Mouse (Mus musculus) midbrain, embryonic 11.5 days (tissue): ENCODE results near the gene Best3. TPM values are rescaled to one million over a fixed set of nuclear protein-coding genes. Genes with fewer than 3 reads are reported as not detected.

Source experiments
- ATAC-seq: fragments of 200-750 bp; cut with Nextera tagmentation; 2 replicates; pipeline ENCODE4 v1.8.0; 2017; ENCODE audit warnings: moderate TSS enrichment, moderate library complexity; ENCODE audit not compliant: low FRiP score
- DNase-seq: peaks from one replicate; pipeline ENCODE4 v3.0.0; 2015; ENCODE audit warnings: low spot score; ENCODE audit errors: missing footprints
- H3K27ac ChIP-seq: fragments of 300-500 bp; sonication (generic); 2 replicates; pipeline ENCODE4 v1.5.1; 2014; ENCODE audit warnings: low read depth, low read length
- H3K27me3 ChIP-seq: fragments of 300-500 bp; sonication (generic); 2 replicates; pipeline ENCODE4 v1.6.1; 2014; ENCODE audit warnings: mild to moderate bottlenecking, low read length, moderate library complexity, mixed read lengths; ENCODE audit not compliant: control insufficient read depth, insufficient read depth
- H3K36me3 ChIP-seq: fragments of 300-500 bp; sonication (generic); 2 replicates; pipeline ENCODE4 v1.6.1; 2014; ENCODE audit warnings: mild to moderate bottlenecking, low read length, moderate library complexity, mixed read lengths; ENCODE audit not compliant: control insufficient read depth, insufficient read depth
- H3K4me1 ChIP-seq: fragments of 300-500 bp; sonication (generic); 2 replicates; pipeline ENCODE4 v1.6.1; 2014; ENCODE audit warnings: low read length; ENCODE audit not compliant: control insufficient read depth, insufficient read depth
- H3K4me2 ChIP-seq: fragments of 300-500 bp; sonication (generic); 2 replicates; pipeline ENCODE4 v1.6.1; 2014; ENCODE audit warnings: mild to moderate bottlenecking, moderate library complexity
- H3K4me3 ChIP-seq: fragments of 300-500 bp; sonication (generic); 2 replicates; pipeline ENCODE4 v1.5.1; 2014; ENCODE audit warnings: low read depth, low read length
- H3K9ac ChIP-seq: fragments of 300-500 bp; sonication (generic); 2 replicates; pipeline ENCODE4 v1.6.1; 2014; ENCODE audit warnings: low read length
- H3K9me3 ChIP-seq: fragments of 300-500 bp; sonication (generic); 2 replicates; pipeline ENCODE4 v1.6.1; 2016; ENCODE audit warnings: low read length; ENCODE audit not compliant: control insufficient read depth
- WGBS: fragments of 180-500 bp; shearing (Covaris S2); extraction: QIAGEN DNeasy Blood & Tissue Kit; methylation state at CpG from one replicate; pipeline ENCODE4 v1.1.7; 2014; 5-methylcytosine and 5-hydroxymethylcytosine counted together
- polyA plus RNA-seq: library from polyadenylated mRNA; unstranded; fragments of >200 nt; fragmentation: Nextera tagmentation; extraction: Ambion mirVana; gene quantifications from 2 replicates; pipeline ENCODE4 v1.2.1, GENCODE M21; 2014

The Best3 gene
- polyA plus RNA-seq, 1 experiment from 2014 or later, result not detected

DNA sequence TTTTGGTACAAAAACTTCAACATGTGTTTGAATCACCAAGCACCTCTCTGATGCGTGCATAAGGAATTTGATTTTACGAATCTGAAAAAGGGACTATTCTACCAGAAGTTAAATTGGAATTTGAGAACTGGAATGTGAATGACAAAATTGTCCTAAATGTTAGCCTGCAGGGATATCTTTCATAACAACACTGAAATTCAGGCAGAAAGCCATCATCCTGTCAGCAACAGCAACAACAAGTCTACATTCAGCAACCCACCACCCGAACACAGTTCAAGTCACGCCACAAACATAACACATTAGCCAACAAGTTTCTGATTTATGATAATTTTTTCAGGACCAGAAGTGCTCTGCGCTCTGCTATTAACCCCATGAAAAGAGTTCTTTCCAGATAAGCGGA lies 30.9 kb upstream of the Best3 start:
- ATAC-seq (no peak), DNase-seq (no peak)
- no peaks in the 10 kb centered on the region for H3K36me3 ChIP-seq
- H3K27ac ChIP-seq, result no peak overlapping the region
- H3K4me1 ChIP-seq, result no peaks in the 10 kb centered on the region; the same call in 1 of the 2 replicates
- WGBS, result 95% methylated on average over 6 of the region's 6 CpGs
- H3K9ac ChIP-seq, result no peak overlapping the region
- no peaks in the 10 kb centered on the region for H3K9me3 ChIP-seq
- H3K4me2 ChIP-seq, result no peak overlapping the region
- H3K4me3 ChIP-seq, result no peak overlapping the region
- H3K27me3 ChIP-seq, result no peaks in the 10 kb centered on the region

DNA sequence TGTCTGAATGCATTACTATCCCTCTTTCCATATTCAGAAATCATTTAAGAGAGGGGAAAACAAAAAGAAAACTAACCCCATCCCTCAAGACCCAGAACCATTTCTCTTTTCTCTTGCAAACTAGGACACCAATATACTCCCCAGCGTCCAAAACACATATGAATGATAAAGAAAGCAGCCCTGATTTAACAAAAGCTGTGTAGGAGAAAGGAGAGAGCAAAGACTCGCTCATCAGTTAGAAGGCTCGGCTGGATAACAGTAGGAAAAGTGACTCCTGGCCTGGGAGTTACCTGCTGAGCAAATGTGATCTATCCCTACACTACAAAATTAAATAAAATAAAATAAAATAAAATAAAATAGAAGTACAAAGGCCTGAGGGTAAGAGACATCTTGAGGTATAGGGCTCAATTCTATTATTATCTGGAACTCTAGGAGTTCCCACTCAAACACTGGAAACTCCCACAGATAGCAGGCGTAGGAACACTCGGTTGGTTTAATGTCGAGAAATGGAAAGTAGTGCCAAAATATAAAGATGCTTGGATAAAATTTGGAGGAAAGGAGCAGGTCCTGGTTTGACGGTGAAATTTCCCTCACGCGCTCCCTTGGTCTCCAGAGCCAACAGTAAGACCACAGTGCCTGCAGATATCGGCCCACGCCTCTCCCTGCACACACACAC lies 29.5 kb upstream of the Best3 start:
- 90% methylated on average over 11 of the region's 11 CpGs for WGBS
- H3K4me1 ChIP-seq, result no peaks in the 10 kb centered on the region
- H3K36me3 ChIP-seq, result no peaks in the 10 kb centered on the region
- H3K4me2 ChIP-seq, result no peak overlapping the region
- no peaks in the 10 kb centered on the region for H3K9me3 ChIP-seq
- no peak overlapping the region for H3K9ac ChIP-seq
- ATAC-seq, result no peak
- H3K4me3 ChIP-seq, result no peak overlapping the region
- no peak overlapping the region for H3K27ac ChIP-seq
- no peak for DNase-seq
- no peaks in the 10 kb centered on the region for H3K27me3 ChIP-seq

DNA sequence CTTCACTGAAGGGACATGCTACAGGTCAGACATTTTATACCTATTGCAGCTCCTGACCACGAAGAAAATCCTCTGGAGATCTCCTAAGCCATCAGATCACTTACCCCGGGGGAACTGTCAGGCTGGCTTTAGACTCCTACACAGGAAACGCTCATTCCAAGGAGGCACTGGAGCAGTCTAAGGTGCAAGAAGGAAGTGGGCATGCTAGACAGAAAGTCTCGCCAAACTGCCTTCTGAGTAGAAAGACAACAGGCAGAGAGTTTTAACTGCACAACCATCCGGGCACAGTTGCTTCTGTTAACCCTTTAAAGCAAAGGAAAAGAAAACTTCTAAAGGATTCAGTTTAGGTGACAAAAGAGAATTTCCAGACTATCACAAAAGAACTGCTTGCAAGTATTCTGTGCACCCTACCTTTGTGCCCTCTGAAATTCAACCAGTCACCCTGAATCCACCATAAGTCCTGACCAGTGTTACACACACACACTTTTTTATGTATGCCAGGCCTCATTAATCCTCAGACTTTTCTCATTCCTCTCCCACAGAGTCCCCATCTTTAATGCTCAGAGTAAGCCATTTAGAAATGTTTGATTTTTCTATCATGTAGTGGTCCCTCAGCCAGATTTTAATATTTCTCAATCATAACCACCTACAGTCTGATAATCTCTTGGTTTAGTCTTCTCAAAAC lies 28.1 kb upstream of the Best3 start:
- no peaks in the 10 kb centered on the region for H3K27me3 ChIP-seq
- WGBS, result 68% methylated on average over 5 of the region's 5 CpGs
- no peak overlapping the region for H3K4me2 ChIP-seq
- no peak overlapping the region for H3K9ac ChIP-seq
- H3K4me3 ChIP-seq, result no peak overlapping the region
- no peaks in the 10 kb centered on the region for H3K36me3 ChIP-seq
- ATAC-seq, result no peak
- no peaks in the 10 kb centered on the region for H3K9me3 ChIP-seq
- no peak overlapping the region for H3K27ac ChIP-seq
- no peaks in the 10 kb centered on the region for H3K4me1 ChIP-seq
- DNase-seq, result no peak

DNA sequence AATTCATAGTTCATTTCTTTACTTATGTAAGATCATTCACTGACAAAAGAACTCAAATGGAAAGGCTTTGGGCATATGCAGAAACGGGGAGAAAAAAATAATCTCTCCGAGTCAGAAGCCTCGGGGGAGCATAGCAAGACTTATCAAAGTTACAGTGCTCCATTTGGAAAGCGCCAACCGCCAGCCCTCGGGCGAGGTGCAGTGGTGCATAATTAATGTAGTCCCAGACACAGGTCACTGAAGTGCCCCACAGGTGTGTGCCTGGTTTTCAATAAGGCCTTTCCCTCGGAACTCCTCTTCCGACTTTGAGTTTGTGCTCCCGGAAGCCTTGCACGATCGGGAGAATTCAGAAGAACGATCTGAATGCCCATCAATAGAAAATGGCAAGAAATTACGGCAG lies 24.0 kb upstream of the Best3 start:
- DNase-seq (no peak), ATAC-seq (no peak)
- 83% methylated on average over 14 of the region's 14 CpGs for WGBS
- no peak overlapping the region for H3K9ac ChIP-seq
- no peaks in the 10 kb centered on the region for H3K27me3 ChIP-seq
- no peak overlapping the region for H3K4me2 ChIP-seq
- H3K4me3 ChIP-seq, result no peak overlapping the region
- H3K4me1 ChIP-seq, result no peaks in the 10 kb centered on the region
- no peaks in the 10 kb centered on the region for H3K9me3 ChIP-seq
- no peaks in the 10 kb centered on the region for H3K36me3 ChIP-seq
- H3K27ac ChIP-seq, result no peak overlapping the region

DNA sequence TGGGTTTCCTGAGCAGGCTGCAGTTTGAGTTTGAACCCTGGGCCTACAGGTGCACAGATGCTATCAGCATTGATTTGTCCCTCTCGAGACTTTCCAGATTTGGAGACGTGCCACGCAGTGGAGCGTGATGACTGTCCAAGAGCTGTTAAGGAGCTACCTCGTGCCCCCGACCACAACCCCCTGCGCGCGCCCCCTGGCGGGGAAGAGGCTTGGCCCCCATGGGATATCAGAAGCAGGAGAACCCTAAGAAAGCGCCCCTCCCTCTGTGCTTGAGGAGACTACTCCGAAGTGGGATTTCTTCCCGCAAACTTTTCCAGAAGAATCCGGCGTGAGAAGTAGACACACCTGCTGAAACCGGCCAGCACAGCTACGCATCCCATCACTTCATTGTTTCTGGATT lies 23.3 kb upstream of the Best3 start:
- H3K4me1 ChIP-seq, result no peaks in the 10 kb centered on the region
- no peak overlapping the region for H3K4me2 ChIP-seq
- DNase-seq, result no peak
- 50% methylated on average over 17 of the region's 17 CpGs for WGBS
- no peaks in the 10 kb centered on the region for H3K9me3 ChIP-seq
- no peaks in the 10 kb centered on the region for H3K36me3 ChIP-seq
- no peak for ATAC-seq
- H3K27me3 ChIP-seq, result no peaks in the 10 kb centered on the region
- H3K27ac ChIP-seq, result no peak overlapping the region
- no peak overlapping the region for H3K9ac ChIP-seq
- H3K4me3 ChIP-seq, result no peak overlapping the region

DNA sequence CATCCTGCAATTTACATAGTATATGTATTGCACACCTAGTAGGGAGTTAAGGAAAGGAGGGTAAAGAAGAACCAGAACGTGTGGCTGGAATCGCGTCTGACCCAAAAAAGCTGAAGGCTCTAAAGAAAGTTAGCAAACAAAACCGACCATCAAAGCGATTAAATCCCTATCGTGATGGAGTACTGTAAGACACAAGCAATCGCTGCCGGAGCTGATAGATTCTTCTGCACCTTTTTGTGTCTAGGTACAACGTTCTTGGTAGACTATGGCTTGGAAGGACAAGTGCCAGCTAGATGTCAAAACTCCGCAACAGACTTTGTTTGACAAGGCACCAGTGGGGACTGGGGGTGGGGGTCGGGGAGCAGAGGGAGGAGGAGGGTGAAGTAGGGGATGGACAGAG lies 22.0 kb upstream of the Best3 start:
- H3K36me3 ChIP-seq, result no peaks in the 10 kb centered on the region
- no peak overlapping the region for H3K4me2 ChIP-seq
- H3K27ac ChIP-seq, result no peak overlapping the region
- DNase-seq (no peak), ATAC-seq (no peak)
- no peak overlapping the region for H3K4me3 ChIP-seq
- H3K27me3 ChIP-seq, result no peaks in the 10 kb centered on the region
- no peaks in the 10 kb centered on the region for H3K4me1 ChIP-seq
- H3K9ac ChIP-seq, result no peak overlapping the region
- 83% methylated on average over 11 of the region's 11 CpGs for WGBS
- H3K9me3 ChIP-seq, result no peaks in the 10 kb centered on the region

DNA sequence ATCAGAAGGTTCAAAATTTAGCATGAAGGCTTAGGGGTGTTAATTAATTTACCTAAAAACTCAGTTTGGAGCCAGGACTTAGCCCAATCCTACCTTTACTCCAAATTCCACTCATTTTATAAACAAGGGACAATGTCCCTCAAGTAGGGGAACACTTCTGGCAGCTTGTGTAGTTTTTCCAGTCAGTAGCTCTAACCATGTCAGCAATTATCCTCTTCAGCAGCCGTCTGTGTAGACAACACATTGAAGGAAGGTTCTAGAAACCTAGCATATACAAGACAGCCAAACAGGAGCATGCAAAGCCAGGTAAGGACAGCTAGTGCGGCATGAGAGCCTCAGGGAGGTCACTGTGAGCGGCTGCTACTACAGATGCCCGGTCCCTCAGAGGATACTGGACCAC lies 21.5 kb upstream of the Best3 start:
- H3K9me3 ChIP-seq, result no peaks in the 10 kb centered on the region
- no peak overlapping the region for H3K9ac ChIP-seq
- no peak for ATAC-seq
- H3K4me3 ChIP-seq, result no peak overlapping the region
- no peaks in the 10 kb centered on the region for H3K36me3 ChIP-seq
- no peak overlapping the region for H3K27ac ChIP-seq
- H3K27me3 ChIP-seq, result no peaks in the 10 kb centered on the region
- no peak overlapping the region for H3K4me2 ChIP-seq
- no peaks in the 10 kb centered on the region for H3K4me1 ChIP-seq
- no peak for DNase-seq
- WGBS, result 83% methylated on average over 4 of the region's 4 CpGs

DNA sequence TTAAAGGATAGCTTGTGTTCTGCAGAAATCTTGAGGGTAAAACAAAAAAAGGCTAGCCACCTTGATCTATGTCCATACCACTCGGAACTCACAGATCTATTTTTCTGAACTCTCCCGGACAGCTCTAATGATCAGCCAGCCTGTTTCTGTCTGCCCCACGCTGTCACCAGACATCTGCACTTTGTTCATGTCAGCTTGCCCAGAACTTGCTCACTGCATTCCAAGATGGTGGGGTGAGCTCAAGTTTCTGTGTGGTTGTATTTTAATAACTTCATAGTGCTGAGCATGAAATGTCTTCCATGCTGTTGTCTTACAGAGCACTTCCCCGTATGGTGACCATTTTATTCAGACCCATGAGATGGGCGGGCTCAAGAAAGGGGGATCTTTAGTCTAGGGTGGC lies 20.8 kb upstream of the Best3 start:
- Histone ChIP-seq H3K4me3 (no peak overlapping the region), H3K4me1 (no peaks in the 10 kb centered on the region), H3K4me2 (no peak overlapping the region), H3K27ac (no peak overlapping the region), H3K9me3 (no peaks in the 10 kb centered on the region), H3K9ac (no peak overlapping the region), H3K36me3 (no peaks in the 10 kb centered on the region), H3K27me3 (no peaks in the 10 kb centered on the region)
- ATAC-seq (no peak), DNase-seq (no peak)
- 80% methylated on average over 5 of the region's 5 CpGs for WGBS

DNA sequence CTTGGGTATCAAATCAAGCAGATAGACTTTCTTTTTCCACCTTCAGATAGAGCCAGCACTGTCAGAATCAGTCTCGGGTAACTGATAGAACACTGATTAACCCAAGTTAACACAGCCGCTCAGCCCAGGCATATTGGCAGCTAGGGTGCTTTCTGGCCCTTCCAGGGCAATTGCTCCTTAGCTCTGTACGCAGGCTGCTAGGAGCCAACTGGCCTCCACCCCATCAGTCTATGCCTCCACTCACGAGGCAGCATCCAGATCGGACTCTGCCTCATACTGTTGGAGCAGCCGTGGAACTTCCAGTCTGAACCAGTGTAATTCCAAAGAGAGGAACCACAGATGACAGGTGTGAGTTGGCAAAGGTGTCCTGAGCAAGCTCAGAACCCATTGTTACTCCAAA lies 20.0 kb upstream of the Best3 start:
- ATAC-seq, result no peak
- no peak for DNase-seq
- no peaks in the 10 kb centered on the region for H3K9me3 ChIP-seq
- no peak overlapping the region for H3K27ac ChIP-seq
- 89% methylated on average over 6 of the region's 6 CpGs for WGBS
- no peaks in the 10 kb centered on the region for H3K27me3 ChIP-seq
- H3K4me2 ChIP-seq, result no peak overlapping the region
- no peak overlapping the region for H3K9ac ChIP-seq
- no peak overlapping the region for H3K4me3 ChIP-seq
- H3K4me1 ChIP-seq, result no peaks in the 10 kb centered on the region
- H3K36me3 ChIP-seq, result no peaks in the 10 kb centered on the region
